Mouse (Mus musculus) monocyte, adult 5-6 weeks (primary cell): Measurements from ENCODE around the gene Cyp27a1. TPM values are rescaled to one million over a fixed set of nuclear protein-coding genes. Genes with fewer than 3 reads are reported as not detected.

ENCODE experiments used
- ATAC-seq: fragments of 153-309, 156-312 bp; replicated peaks from 2 replicates; pipeline ENCODE4 v1.8.0; 2017; ENCODE audit warnings: mild to moderate bottlenecking; ENCODE audit not compliant: low TSS enrichment, insufficient number of reproducible peaks, severe bottlenecking, poor library complexity, low FRiP score
- total RNA-seq: library from RNA; stranded (forward); fragments of 200-1000, 200-491, 200-594 nt; gene quantifications from 3 replicates; pipeline ENCODE4 v1.2.3, GENCODE M21; 2017

Cyp27a1 gene
- total RNA-seq, 1 experiment from 2014 or later, result 91.2 TPM

- ATAC-seq, result no peak
Observed at GRCm38 (mm10) chr1:74714967-74715366, 1.6 kb downstream of the Cyp27a1 start.

- peak; percentile 60 for ATAC-seq
Observed at GRCm38 (mm10) chr1:74715468-74715867, 2.1 kb downstream of the Cyp27a1 start.

GRCm38 (mm10) chr1:74715886-74716285 lies 2.5 kb downstream of the Cyp27a1 start:
- no peak for ATAC-seq

GRCm38 (mm10) chr1:74718113-74718512 lies 4.7 kb downstream of the Cyp27a1 start:
- ATAC-seq, result no peak

GRCm38 (mm10) chr1:74719281-74719680 lies 5.9 kb downstream of the Cyp27a1 start:
- no peak for ATAC-seq

GRCm38 (mm10) chr1:74721657-74722056 lies 8.3 kb downstream of the Cyp27a1 start:
- ATAC-seq, result no peak

- no peak for ATAC-seq
Observed at GRCm38 (mm10) chr1:74723748-74724147, 10.4 kb downstream of the Cyp27a1 start.

GRCm38 (mm10) chr1:74726114-74726513 lies 12.7 kb downstream of the Cyp27a1 start:
- no peak for ATAC-seq

GRCm38 (mm10) chr1:74726674-74727073 lies 13.3 kb downstream of the Cyp27a1 start:
- ATAC-seq, result no peak

- ATAC-seq, result no peak
Observed at GRCm38 (mm10) chr1:74728446-74728845, 15.1 kb downstream of the Cyp27a1 start.

GRCm38 (mm10) chr1:74736977-74737376 lies 23.6 kb downstream of the Cyp27a1 start:
- no peak for ATAC-seq

- ATAC-seq, result no peak
Observed at GRCm38 (mm10) chr1:74737500-74737899, 24.1 kb downstream of the Cyp27a1 start.

- ATAC-seq, result no peak
Observed at GRCm38 (mm10) chr1:74740846-74741245, 27.5 kb downstream of the Cyp27a1 start.

GRCm38 (mm10) chr1:74747335-74747734 lies 34.0 kb downstream of the Cyp27a1 start:
- no peak for ATAC-seq

GRCm38 (mm10) chr1:74748643-74749271 lies 35.4 kb downstream of the Cyp27a1 start, which contains the start of gene Prkag3:
Gene Prkag3 (minus strand): TSS chr1:74749221.
- no peak for ATAC-seq

GRCm38 (mm10) chr1:74749301-74749700 lies 35.9 kb downstream of the Cyp27a1 start:
- no peak for ATAC-seq

GRCm38 (mm10) chr1:74750683-74751082 lies 37.3 kb downstream of the Cyp27a1 start:
- ATAC-seq, result no peak

GRCm38 (mm10) chr1:74752150-74752549 lies 38.8 kb downstream of the Cyp27a1 start:
- ATAC-seq, result no peak

- no peak for ATAC-seq
Observed at GRCm38 (mm10) chr1:74752833-74753232, 39.5 kb downstream of the Cyp27a1 start.

- no peak for ATAC-seq
Observed at GRCm38 (mm10) chr1:74753266-74753974, 40.0 kb downstream of the Cyp27a1 start.
